Mouse (Mus musculus): ENCODE results near the gene Plac8.

DNA sequence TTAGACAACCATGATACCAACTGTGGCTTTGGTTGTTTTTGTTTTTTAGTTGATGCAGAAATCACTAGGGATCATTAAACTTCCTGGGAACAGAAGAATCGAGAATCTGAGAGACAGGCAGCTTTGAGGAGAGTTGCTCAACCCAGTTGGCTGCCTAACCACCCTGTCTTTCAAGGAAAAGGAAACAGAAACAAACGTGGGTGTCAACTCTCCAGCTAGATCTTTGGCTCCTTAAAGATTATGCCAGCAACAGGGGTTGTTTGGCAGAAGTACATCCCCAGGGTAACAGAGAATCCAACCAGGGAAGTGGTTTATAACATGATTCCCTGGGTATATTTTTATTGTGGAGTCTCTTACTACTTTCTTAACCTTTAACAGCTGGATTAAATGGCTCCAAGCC, 15.6 kb upstream of the Plac8 start:
- TF ChIP-seq CTCF (IDR thresholded peaks at IDR 0.05; ENCODE audit: control insufficient read depth, insufficient read depth, insufficient read length) (no peak), FOSL1 (IDR thresholded peaks at IDR 0.05; ENCODE audit: insufficient read depth, low read length, poor library complexity, severe bottlenecking) (no peak)
